Mouse (Mus musculus) embryonic facial prominence, embryonic 11.5 days (tissue): Measurements from ENCODE around the gene Cnih1. TPM values are rescaled to one million over a fixed set of nuclear protein-coding genes. Genes with fewer than 3 reads are reported as not detected.

Experiments
- ATAC-seq: fragments of 200-750 bp; cut with Nextera tagmentation; replicated peaks from 2 replicates; pipeline ENCODE4 v1.8.0; 2017; ENCODE audit warnings: low read depth; ENCODE audit not compliant: insufficient number of reproducible peaks, low FRiP score, low TSS enrichment
- DNase-seq: peaks from one replicate; pipeline ENCODE4 v3.0.0-alpha.2; 2015; ENCODE audit warnings: low spot score
- H3K27ac ChIP-seq: fragments of 300-500 bp; sonication (generic); replicated peaks from 2 replicates; pipeline ENCODE4 v1.5.1; 2014; ENCODE audit warnings: mild to moderate bottlenecking, low read depth, low read length, control low read depth
- H3K27me3 ChIP-seq: fragments of 300-500 bp; sonication (generic); 2 replicates; pipeline ENCODE4 v1.6.1; 2014; ENCODE audit warnings: mild to moderate bottlenecking, low read length, moderate library complexity, mixed read lengths; ENCODE audit not compliant: control insufficient read depth, insufficient read depth
- H3K36me3 ChIP-seq: fragments of 300-500 bp; sonication (generic); replicated peaks from 2 replicates; pipeline ENCODE4 v1.6.1; 2014; ENCODE audit warnings: low read depth, mild to moderate bottlenecking, low read length, moderate library complexity, mixed read lengths; ENCODE audit not compliant: control insufficient read depth, insufficient read depth
- H3K4me1 ChIP-seq: fragments of 300-500 bp; sonication (generic); 2 replicates; pipeline ENCODE4 v1.6.1; 2014; ENCODE audit warnings: low read length, mixed read lengths; ENCODE audit not compliant: control insufficient read depth, insufficient read depth
- H3K4me2 ChIP-seq: fragments of 300-500 bp; sonication (generic); 2 replicates; pipeline ENCODE4 v1.6.1; 2014; ENCODE audit warnings: low read depth, mild to moderate bottlenecking, control low read depth, low read length, moderate library complexity
- H3K4me3 ChIP-seq: fragments of 300-500 bp; sonication (generic); 2 replicates; pipeline ENCODE4 v1.5.1; 2014; ENCODE audit warnings: low read depth, low read length, control low read depth
- H3K9ac ChIP-seq: fragments of 300-500 bp; sonication (generic); replicated peaks from 2 replicates; pipeline ENCODE4 v1.6.1; 2014; ENCODE audit warnings: mild to moderate bottlenecking, control low read depth, low read length
- H3K9me3 ChIP-seq: fragments of 300-500 bp; sonication (generic); replicated peaks from 2 replicates; pipeline ENCODE4 v1.6.1; 2016; ENCODE audit warnings: mild to moderate bottlenecking, low read length, inconsistent platforms, mixed read lengths; ENCODE audit not compliant: control insufficient read depth
- WGBS: fragments of 180-500 bp; shearing (Covaris S2); extraction: QIAGEN DNeasy Blood & Tissue Kit; methylation state at CpG from one replicate; pipeline ENCODE4 v1.1.7; 2014; 5-methylcytosine and 5-hydroxymethylcytosine counted together
- polyA plus RNA-seq: library from polyadenylated mRNA; unstranded; fragments of >200 nt; fragmentation: Nextera tagmentation; extraction: Ambion mirVana; gene quantifications from 2 replicates; pipeline ENCODE4 v1.2.1, GENCODE M21; 2014

Cnih1 gene
- polyA plus RNA-seq, 1 experiment from 2014 or later = 235 TPM

GRCm38 (mm10) chr14:46736366-46736765 is 51.8 kb downstream of the Cnih1 start:
- DNase-seq (no peak), ATAC-seq (no peak)
- H3K36me3 ChIP-seq = no peaks in the 10 kb centered on the region
- no peak overlapping the region for H3K9ac ChIP-seq
- no peak overlapping the region for H3K4me2 ChIP-seq
- H3K4me1 ChIP-seq = no peaks in the 10 kb centered on the region
- no peaks in the 10 kb centered on the region for H3K9me3 ChIP-seq
- 93% methylated on average over 4 of the region's 4 CpGs for WGBS
- H3K27me3 ChIP-seq = no peaks in the 10 kb centered on the region
- H3K27ac ChIP-seq = no peak overlapping the region
- H3K4me3 ChIP-seq = no peak overlapping the region

GRCm38 (mm10) chr14:46734761-46735455 is 53.3 kb downstream of the Cnih1 start:
- 83% methylated on average over 14 of the region's 14 CpGs for WGBS
- no peaks in the 10 kb centered on the region for H3K27me3 ChIP-seq
- ATAC-seq = no peak
- H3K9me3 ChIP-seq = no peaks in the 10 kb centered on the region
- no peak overlapping the region for H3K4me2 ChIP-seq
- no peaks in the 10 kb centered on the region for H3K36me3 ChIP-seq
- no peak overlapping the region for H3K27ac ChIP-seq
- no peak overlapping the region for H3K4me3 ChIP-seq
- H3K9ac ChIP-seq = no peak overlapping the region
- DNase-seq = no peak
- H3K4me1 ChIP-seq = no peaks in the 10 kb centered on the region

DNA sequence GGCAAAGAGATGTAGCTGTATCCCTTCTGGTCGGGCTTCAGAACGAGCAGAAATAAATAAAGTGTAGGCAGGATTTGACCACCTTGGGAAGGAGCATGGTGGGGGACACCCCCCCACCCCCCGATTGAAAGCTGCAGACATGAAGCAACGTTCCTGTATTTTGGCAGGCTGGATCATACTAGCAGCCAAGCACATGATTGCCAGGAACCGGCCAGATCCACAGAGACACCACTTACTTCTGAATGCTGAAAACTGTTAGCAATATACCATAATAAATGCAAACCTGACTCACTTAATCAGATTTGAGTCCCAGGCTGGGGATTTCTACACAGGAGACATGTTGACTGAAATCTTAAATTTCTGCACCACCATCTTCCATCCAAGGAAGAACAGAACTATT is 53.9 kb downstream of the Cnih1 start:
- WGBS = 75% methylated on average over 5 of the region's 5 CpGs
- Histone ChIP-seq H3K9ac (no peak overlapping the region), H3K27me3 (no peaks in the 10 kb centered on the region), H3K4me2 (no peak overlapping the region), H3K36me3 (no peaks in the 10 kb centered on the region), H3K27ac (no peak overlapping the region), H3K9me3 (no peaks in the 10 kb centered on the region), H3K4me1 (no peaks in the 10 kb centered on the region), H3K4me3 (no peak overlapping the region)
- no peak for ATAC-seq
- no peak for DNase-seq

DNA sequence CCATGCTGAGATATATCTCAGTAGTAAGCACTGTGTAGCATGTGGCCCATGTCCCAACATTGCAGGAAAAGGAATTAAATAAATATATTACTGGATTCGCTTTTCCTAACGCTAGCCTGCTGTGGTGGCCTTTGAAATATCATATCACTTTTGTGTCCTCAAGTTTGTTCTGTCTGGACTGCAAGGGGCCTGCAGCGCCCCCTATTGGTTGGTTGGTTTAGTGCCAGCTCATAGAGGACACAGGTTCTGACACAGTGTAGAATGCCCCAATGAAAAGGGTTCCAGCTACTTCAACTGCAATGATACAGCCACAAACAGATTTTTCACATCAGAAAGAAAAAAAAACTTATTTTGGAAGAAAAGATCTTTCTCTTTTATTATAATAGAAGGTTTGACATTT is 62.5 kb downstream of the Cnih1 start:
- Histone ChIP-seq H3K4me2 (no peak overlapping the region), H3K4me3 (no peak overlapping the region), H3K27me3 (no peaks in the 10 kb centered on the region), H3K9ac (no peak overlapping the region), H3K36me3 (no peaks in the 10 kb centered on the region), H3K4me1 (peaks cover 2% of the 10 kb centered on the region; the same call in 1 of the 2 replicates), H3K27ac (no peak overlapping the region), H3K9me3 (no peaks in the 10 kb centered on the region)
- WGBS = 55% methylated on average over 3 of the region's 3 CpGs
- DNase-seq (no peak), ATAC-seq (no peak)

Other genes starting within 250 kb of the Cnih1 start
- 46.6 and 47.5 TPM in 2 replicates for gene Cdkn3, start 27.9 kb downstream of the Cnih1 start, polyA plus RNA-seq
- 107 and 117 TPM in 2 replicates for gene Gmfb, start 33.8 kb upstream of the Cnih1 start, polyA plus RNA-seq
- gene Cgrrf1, start 43.7 kb upstream of the Cnih1 start, polyA plus RNA-seq = 32.1 and 33.9 TPM in 2 replicates
- 3.5 and 3.6 TPM in 2 replicates for gene Samd4, start 94.4 kb upstream of the Cnih1 start, polyA plus RNA-seq